In genomic region chr7:84409896-84410521, GRCm38 (mm10) we compare ENCODE assay signal across 8 mouse cellular contexts. TPM values are rescaled to one million over a fixed set of nuclear protein-coding genes. Genes with fewer than 3 reads are reported as not detected.
DNase-seq lines count a peak whose midpoint lies in the region; ATAC-seq lines count a peak whose summit lies in the region.

TSS of gene Arnt2 (minus strand) at chr7:84410176.

- peak within 1 kb of the TSS; percentile 83 for H3K4me3 ChIP-seq in megakaryocyte, embryonic 14.5 days (replicated peaks)
- peak within 1 kb of the TSS; percentile 75 for H3K4me3 ChIP-seq in lung, embryonic 16.5 days (ENCODE audit: low read length)

- H3K27me3 ChIP-seq in megakaryocyte, embryonic 14.5 days (replicated peaks) = peaks cover 52% of the 10 kb centered on the region
- H3K27me3 ChIP-seq in lung, embryonic 16.5 days (ENCODE audit: control insufficient read depth, insufficient read depth, low read depth, low read length) = no peaks in the 10 kb centered on the region

- ATAC-seq in megakaryocyte, adult 5-6 weeks (ENCODE audit: poor library complexity, severe bottlenecking) = no peak
- ATAC-seq in lung, embryonic 16.5 days (ENCODE audit: low read depth) = peak; percentile 83

- peak within 1 kb of the TSS; percentile 85 for H3K9ac ChIP-seq in lung, embryonic 16.5 days (ENCODE audit: low read length)

- peaks cover 3% of the 10 kb centered on the region; the same call in 1 of the 2 replicates for H3K4me1 ChIP-seq in megakaryocyte, embryonic 14.5 days
- H3K4me1 ChIP-seq in lung, embryonic 16.5 days (replicated peaks; ENCODE audit: control insufficient read depth, insufficient read depth, low read length) = peaks cover 14% of the 10 kb centered on the region

- H3K4me2 ChIP-seq in lung, embryonic 16.5 days (ENCODE audit: low read depth, low read length) = peak within 1 kb of the TSS; percentile 90

- DNase-seq in embryo, embryonic 11.5 days (ENCODE audit: low read depth, low spot score) = peak; percentile 65
- DNase-seq in heart, postnatal 14 days = peak; percentile 1 to 12
- DNase-seq in layer of hippocampus, adult 8-10 months (ENCODE audit: low spot score in 2 of 2) = peak; percentile 77 to 86
- peak; percentile 65 to 70 for DNase-seq in right cerebral cortex, adult 2 months (ENCODE audit: low spot score in 2 of 2)
- DNase-seq in adipocyte (ENCODE audit: low spot score) = no peak

- 1% methylated on average over 56 of the region's 69 CpGs for WGBS in lung, embryonic 16.5 days

- H3K27ac ChIP-seq in lung, embryonic 16.5 days (ENCODE audit: low read length) = peak within 1 kb of the TSS; percentile 75

- intact Hi-C loops in heart, postnatal 14 days (cut with DNase I) = no loop called here

- H3K9me3 ChIP-seq in megakaryocyte, embryonic 14.5 days = peaks cover 12% of the 10 kb centered on the region; the same call in 1 of the 2 replicates
- H3K9me3 ChIP-seq in lung, embryonic 16.5 days (ENCODE audit: control insufficient read depth, low read length) = no peaks in the 10 kb centered on the region

- no peaks in the 10 kb centered on the region for H3K36me3 ChIP-seq in megakaryocyte, embryonic 14.5 days (replicated peaks; ENCODE audit: low read length)
- no peaks in the 10 kb centered on the region for H3K36me3 ChIP-seq in lung, embryonic 16.5 days (ENCODE audit: control insufficient read depth, insufficient read depth, low read length)

RNA-seq across cellular contexts. Expression of gene Arnt2, which starts in this region (rescaled TPM):
- not detected in 2 replicates for polyA plus RNA-seq in megakaryocyte, embryonic 14.5 days (2012; ENCODE audit: insufficient read depth, low replicate concordance)
- total RNA-seq in megakaryocyte, adult 5-6 weeks (2015) = 0.18 TPM in 1 of 2 replicates, not detected in the other
- not detected in 2 replicates for total RNA-seq in megakaryocyte, adult 5-6 weeks (2017)
- total RNA-seq in heart, postnatal 14 days (2021) = under 1 TPM; 0.41 to 0.63 TPM
- total RNA-seq in layer of hippocampus, adult 8-10 months (2022) = 100 to 1,000 TPM; 149 to 171 (median 168) TPM
- polyA plus RNA-seq in lung, embryonic 16.5 days (2015; fragmentation: Nextera tagmentation; extraction: Ambion mirVana) = 5.6 and 7.3 TPM in 2 replicates

Comparison
In these comparisons a context has a peak if more than half of its experiments do, and no peak if none do; other contexts are left out.
1. RNA of gene Arnt2 (total RNA-seq): 149 to 171 TPM in layer of hippocampus, adult 8-10 months; 0.41 to 0.63 TPM in heart, postnatal 14 days and 0.18 TPM in megakaryocyte, adult 5-6 weeks; every median in the first group is over 10 times any median in the second.
2. Peak in DNase-seq in heart, postnatal 14 days; RNA of the gene not detected or under 1 TPM.